Mouse (Mus musculus) embryonic facial prominence, embryonic 10.5 days (tissue): ENCODE results near the gene Pea15a. TPM values are rescaled to one million over a fixed set of nuclear protein-coding genes. Genes with fewer than 3 reads are reported as not detected.

Experiments used
- DNase-seq: peaks from one replicate; pipeline ENCODE4 v3.0.0-alpha.2; 2017; ENCODE audit warnings: low spot score
- H3K27ac ChIP-seq: fragments of 300-500 bp; sonication (generic); replicated peaks from 2 replicates; pipeline ENCODE4 v1.5.1; 2016; ENCODE audit warnings: mild to moderate bottlenecking
- H3K27me3 ChIP-seq: fragments of 300-500 bp; sonication (generic); replicated peaks from 2 replicates; pipeline ENCODE4 v1.6.1; 2016; ENCODE audit warnings: low read depth, mild to moderate bottlenecking; ENCODE audit not compliant: poor library complexity, severe bottlenecking
- H3K36me3 ChIP-seq: fragments of 300-500 bp; sonication (generic); replicated peaks from 2 replicates; pipeline ENCODE4 v1.6.1; 2016; ENCODE audit warnings: mild to moderate bottlenecking, moderate library complexity
- H3K4me1 ChIP-seq: fragments of 300-500 bp; sonication (generic); 2 replicates; pipeline ENCODE4 v1.6.1; 2016
- H3K4me3 ChIP-seq: fragments of 300-500 bp; sonication (generic); 2 replicates; pipeline ENCODE4 v1.5.1; 2016; ENCODE audit warnings: mild to moderate bottlenecking, moderate library complexity
- H3K9me3 ChIP-seq: fragments of 300-500 bp; sonication (generic); 2 replicates; pipeline ENCODE4 v1.6.1; 2016; ENCODE audit warnings: mild to moderate bottlenecking
- WGBS: fragments of 180-500 bp; shearing (Covaris S2); methylation state at CpG from one replicate; pipeline ENCODE4 v1.1.7; 2016; 5-methylcytosine and 5-hydroxymethylcytosine counted together
- polyA plus RNA-seq: library from polyadenylated mRNA; unstranded; fragments of >200 nt; fragmentation: Nextera tagmentation; extraction: Ambion mirVana; gene quantifications from 2 replicates; pipeline ENCODE4 v1.2.1, GENCODE M21; 2016

The Pea15a gene
- polyA plus RNA-seq, 1 experiment from 2014 or later: 123 TPM

- H3K4me1 ChIP-seq: no peaks in the 10 kb centered on the region
- WGBS: 93% methylated on average over 10 of the region's 10 CpGs
- H3K9me3 ChIP-seq: no peaks in the 10 kb centered on the region
- H3K27me3 ChIP-seq: no peaks in the 10 kb centered on the region
- no peak overlapping the region for H3K4me3 ChIP-seq
- no peak for DNase-seq
- peaks cover 92% of the 10 kb centered on the region for H3K36me3 ChIP-seq
- no peak overlapping the region for H3K27ac ChIP-seq
These were observed 20.0 kb downstream of the Pea15a start for GRCm38 (mm10) chr1:172186401-172187289.

GRCm38 (mm10) chr1:172183915-172184314 lies 22.7 kb downstream of the Pea15a start:
- no peak for DNase-seq
- H3K9me3 ChIP-seq: no peaks in the 10 kb centered on the region
- no peaks in the 10 kb centered on the region for H3K4me1 ChIP-seq
- no peak overlapping the region for H3K4me3 ChIP-seq
- no peak overlapping the region for H3K27ac ChIP-seq
- H3K36me3 ChIP-seq: peaks cover 92% of the 10 kb centered on the region
- H3K27me3 ChIP-seq: no peaks in the 10 kb centered on the region

- H3K27me3 ChIP-seq: no peaks in the 10 kb centered on the region
- no peak overlapping the region for H3K27ac ChIP-seq
- 95% methylated on average over 6 of the region's 6 CpGs for WGBS
- no peak overlapping the region for H3K4me3 ChIP-seq
- H3K36me3 ChIP-seq: peaks cover 92% of the 10 kb centered on the region
- no peaks in the 10 kb centered on the region for H3K4me1 ChIP-seq
- DNase-seq: no peak
- no peaks in the 10 kb centered on the region for H3K9me3 ChIP-seq
These were observed 23.5 kb downstream of the Pea15a start for GRCm38 (mm10) chr1:172183056-172183455.

GRCm38 (mm10) chr1:172181777-172182176 lies 24.8 kb downstream of the Pea15a start:
- peaks cover 91% of the 10 kb centered on the region for H3K36me3 ChIP-seq
- WGBS: 93% methylated on average over 3 of the region's 3 CpGs

GRCm38 (mm10) chr1:172180881-172181280 lies 25.7 kb downstream of the Pea15a start:
- H3K36me3 ChIP-seq: peaks cover 90% of the 10 kb centered on the region
- H3K9me3 ChIP-seq: no peaks in the 10 kb centered on the region
- H3K27ac ChIP-seq: no peak overlapping the region
- 80% methylated on average over 4 of the region's 4 CpGs for WGBS
- H3K4me1 ChIP-seq: no peaks in the 10 kb centered on the region
- no peak overlapping the region for H3K4me3 ChIP-seq
- no peaks in the 10 kb centered on the region for H3K27me3 ChIP-seq
- DNase-seq: no peak

More at GRCm38 (mm10) chr1:172181777-172182176, 24.8 kb downstream of the Pea15a start:
- DNase-seq: no peak
- Histone ChIP-seq H3K4me3 (no peak overlapping the region), H3K27me3 (no peaks in the 10 kb centered on the region), H3K9me3 (no peaks in the 10 kb centered on the region), H3K4me1 (no peaks in the 10 kb centered on the region), H3K27ac (no peak overlapping the region)

GRCm38 (mm10) chr1:172179102-172179501 lies 27.5 kb downstream of the Pea15a start:
- Histone ChIP-seq H3K4me3 (no peak overlapping the region), H3K27me3 (no peaks in the 10 kb centered on the region), H3K27ac (no peak overlapping the region), H3K4me1 (no peaks in the 10 kb centered on the region), H3K36me3 (peaks cover 92% of the 10 kb centered on the region), H3K9me3 (no peaks in the 10 kb centered on the region)
- WGBS: 85% methylated on average over 7 of the region's 7 CpGs
- no peak for DNase-seq

GRCm38 (mm10) chr1:172177791-172178190 lies 28.8 kb downstream of the Pea15a start:
- WGBS: 92% methylated on average over 7 of the region's 7 CpGs
- Histone ChIP-seq H3K4me3 (no peak overlapping the region), H3K27ac (no peak overlapping the region), H3K36me3 (peaks cover 98% of the 10 kb centered on the region), H3K27me3 (no peaks in the 10 kb centered on the region), H3K4me1 (no peaks in the 10 kb centered on the region), H3K9me3 (no peaks in the 10 kb centered on the region)
- no peak for DNase-seq

GRCm38 (mm10) chr1:172173181-172173580 lies 33.4 kb downstream of the Pea15a start:
- no peak for DNase-seq
- 94% methylated on average over 5 of the region's 5 CpGs for WGBS
- Histone ChIP-seq H3K4me3 (no peak overlapping the region), H3K4me1 (no peaks in the 10 kb centered on the region), H3K9me3 (no peaks in the 10 kb centered on the region), H3K36me3 (peaks cover 98% of the 10 kb centered on the region), H3K27ac (no peak overlapping the region), H3K27me3 (no peaks in the 10 kb centered on the region)

GRCm38 (mm10) chr1:172172381-172172780 lies 34.2 kb downstream of the Pea15a start:
- Histone ChIP-seq H3K36me3 (peaks cover 98% of the 10 kb centered on the region), H3K4me1 (no peaks in the 10 kb centered on the region), H3K27me3 (no peaks in the 10 kb centered on the region), H3K27ac (no peak overlapping the region), H3K9me3 (no peaks in the 10 kb centered on the region), H3K4me3 (no peak overlapping the region)
- WGBS: 95% methylated on average over 21 of the region's 21 CpGs
- DNase-seq: no peak

- H3K36me3 ChIP-seq: peaks cover 100% of the 10 kb centered on the region
- H3K9me3 ChIP-seq: no peaks in the 10 kb centered on the region
- no peaks in the 10 kb centered on the region for H3K27me3 ChIP-seq
- no peak for DNase-seq
- H3K27ac ChIP-seq: no peak overlapping the region
- H3K4me1 ChIP-seq: no peaks in the 10 kb centered on the region
- no peak overlapping the region for H3K4me3 ChIP-seq
- 96% methylated on average over 5 of the region's 5 CpGs for WGBS
These were observed 36.8 kb downstream of the Pea15a start for GRCm38 (mm10) chr1:172169809-172170208.

GRCm38 (mm10) chr1:172167911-172168310 lies 38.7 kb downstream of the Pea15a start:
- no peak overlapping the region for H3K4me3 ChIP-seq
- H3K27ac ChIP-seq: no peak overlapping the region
- no peaks in the 10 kb centered on the region for H3K4me1 ChIP-seq
- H3K27me3 ChIP-seq: no peaks in the 10 kb centered on the region
- WGBS: 80% methylated on average over 5 of the region's 5 CpGs
- H3K9me3 ChIP-seq: no peaks in the 10 kb centered on the region
- DNase-seq: no peak
- H3K36me3 ChIP-seq: peaks cover 88% of the 10 kb centered on the region

- Histone ChIP-seq H3K27ac (no peak overlapping the region), H3K4me1 (no peaks in the 10 kb centered on the region), H3K36me3 (peaks cover 54% of the 10 kb centered on the region), H3K4me3 (no peak overlapping the region), H3K9me3 (no peaks in the 10 kb centered on the region), H3K27me3 (no peaks in the 10 kb centered on the region)
- no peak for DNase-seq
- WGBS: 87% methylated on average over 6 of the region's 6 CpGs
These were observed 43.6 kb downstream of the Pea15a start for GRCm38 (mm10) chr1:172162959-172163358.

GRCm38 (mm10) chr1:172162009-172162408 lies 44.6 kb downstream of the Pea15a start:
- Histone ChIP-seq H3K27ac (no peak overlapping the region), H3K27me3 (no peaks in the 10 kb centered on the region), H3K9me3 (no peaks in the 10 kb centered on the region), H3K4me1 (no peaks in the 10 kb centered on the region), H3K36me3 (peaks cover 48% of the 10 kb centered on the region), H3K4me3 (no peak overlapping the region)
- WGBS: 88% methylated on average over 1 of the region's 1 CpGs
- DNase-seq: no peak
